Mouse (Mus musculus): Measurements from ENCODE around the gene Dclk2.

GRCm38 (mm10) chr3:86793264-86793663, 127.4 kb downstream of the Dclk2 start:
- TF ChIP-seq POLR2A (IDR thresholded peaks at IDR 0.05; ENCODE audit: borderline replicate concordance, extremely low read depth, insufficient read depth, insufficient read length, poor library complexity, severe bottlenecking), result no peak
- TF ChIP-seq CTCF (IDR thresholded peaks at IDR 0.05; ENCODE audit: borderline replicate concordance, extremely low read depth, insufficient read depth, insufficient read length), result no peak

Measured in brain, embryonic 14.5 days (tissue).